Mouse (Mus musculus): Measurements from ENCODE around the gene Rabggta.

- TF ChIP-seq CTCF (IDR thresholded peaks at IDR 0.05; ENCODE audit: borderline replicate concordance, extremely low read depth, insufficient read depth, insufficient read length) (peak; percentile 94), POLR2A (IDR thresholded peaks at IDR 0.05; ENCODE audit: borderline replicate concordance, extremely low read depth, insufficient read depth, insufficient read length, poor library complexity, severe bottlenecking) (peak; percentile 44; the same call in 1 of the 2 replicates)
Observed at GRCm38 (mm10) chr14:55721700-55722437, at the start of gene Rabggta.
